Mouse (Mus musculus) olfactory bulb, adult 2 months (tissue): ENCODE results near the gene Ccdc155. TPM values are rescaled to one million over a fixed set of nuclear protein-coding genes. Genes with fewer than 3 reads are reported as not detected.
A peak's percentile ranks its signal among the peaks of the same experiment; 100 is the strongest.

ENCODE experiments used
- H3K27ac ChIP-seq: fragments of 200-500 bp; 2 replicates; pipeline ENCODE4 v1.5.1; 2012; ENCODE audit warnings: low read depth, low read length; ENCODE audit not compliant: insufficient read depth
- H3K4me1 ChIP-seq: fragments of 200-500 bp; 2 replicates; pipeline ENCODE4 v1.6.1; 2012; ENCODE audit warnings: low read length; ENCODE audit not compliant: control insufficient read depth, insufficient read depth
- H3K4me3 ChIP-seq: fragments of 200-500 bp; 2 replicates; pipeline ENCODE4 v1.5.1; 2012; ENCODE audit warnings: mild to moderate bottlenecking, low read depth, low read length, moderate library complexity; ENCODE audit not compliant: insufficient read depth
- CTCF ChIP-seq: fragments of 200-500 bp; IDR thresholded peaks from 2 replicates; pipeline ENCODE4 v1.5.1; 2012; ENCODE audit warnings: low read depth, mild to moderate bottlenecking, low read length, moderate library complexity; ENCODE audit not compliant: insufficient read depth
- POLR2A ChIP-seq: fragments of 200-500 bp; IDR thresholded peaks from 2 replicates; pipeline ENCODE4 v1.6.1; 2012; ENCODE audit warnings: mild to moderate bottlenecking, low read depth, low read length, moderate library complexity; ENCODE audit not compliant: insufficient read depth
- WGBS: fragments of 180-500 bp; shearing (Covaris S2); methylation state at CpG from one replicate; pipeline ENCODE4 v1.1.7; 2018; 5-methylcytosine and 5-hydroxymethylcytosine counted together
- polyA plus RNA-seq: library from polyadenylated mRNA; stranded (reverse); fragments of >200 nt; gene quantifications from 2 replicates; pipeline ENCODE4 v1.2.4, GENCODE M21; 2012; ENCODE audit warnings: low replicate concordance; ENCODE audit not compliant: missing spikeins, insufficient read depth, insufficient read length

The Ccdc155 gene
- polyA plus RNA-seq, 1 experiment = not detected

GRCm38 (mm10) chr7:45185921-45186320, 18.8 kb downstream of the Ccdc155 start:
- peaks cover 21% of the 10 kb centered on the region for H3K4me1 ChIP-seq
- WGBS = 67% methylated on average over 7 of the region's 7 CpGs
- TF ChIP-seq POLR2A (no peak), CTCF (no peak)
- H3K4me3 ChIP-seq = no peak overlapping the region
- no peak overlapping the region for H3K27ac ChIP-seq

- Histone ChIP-seq H3K4me3 (no peak overlapping the region), H3K27ac (no peak overlapping the region), H3K4me1 (peaks cover 16% of the 10 kb centered on the region)
- TF ChIP-seq POLR2A (no peak), CTCF (no peak)
- WGBS = 78% methylated on average over 7 of the region's 7 CpGs
These were observed 21.0 kb downstream of the Ccdc155 start for GRCm38 (mm10) chr7:45183672-45184071.

GRCm38 (mm10) chr7:45182606-45183005, 22.1 kb downstream of the Ccdc155 start:
- no peak overlapping the region for H3K27ac ChIP-seq

GRCm38 (mm10) chr7:45182199-45182601, 22.5 kb downstream of the Ccdc155 start:
- H3K4me1 ChIP-seq = peaks cover 16% of the 10 kb centered on the region
- H3K27ac ChIP-seq = no peak overlapping the region
- TF ChIP-seq CTCF = no peak
- WGBS = under 1% methylated on average over 34 of the region's 34 CpGs
- H3K4me3 ChIP-seq = peak overlapping the region; percentile 34

More at GRCm38 (mm10) chr7:45182606-45183005, 22.1 kb downstream of the Ccdc155 start:
- 14% methylated on average over 11 of the region's 11 CpGs for WGBS
- TF ChIP-seq POLR2A (no peak), CTCF (no peak)
- Histone ChIP-seq H3K4me3 (peak overlapping the region; percentile 28; the same call in 1 of the 2 replicates), H3K4me1 (peaks cover 16% of the 10 kb centered on the region)

- Histone ChIP-seq H3K27ac (no peak overlapping the region), H3K4me1 (peaks cover 16% of the 10 kb centered on the region), H3K4me3 (0 out of 2 replicates have a peak overlapping the region, but pooled peaks have one; percentile 4)
- TF ChIP-seq CTCF (no peak), POLR2A (no peak)
- WGBS = 3% methylated on average over 35 of the region's 35 CpGs
These were observed 23.2 kb downstream of the Ccdc155 start for GRCm38 (mm10) chr7:45181540-45181939.

- TF ChIP-seq POLR2A (no peak), CTCF (no peak)
- WGBS = 17% methylated on average over 20 of the region's 20 CpGs
- H3K4me3 ChIP-seq = 0 out of 2 replicates have a peak within 1 kb of the TSS, but pooled peaks have one; percentile 4
These were observed 23.7 kb downstream of the Ccdc155 start, which contains the start of gene Pth2 for GRCm38 (mm10) chr7:45180896-45181477. Gene Pth2, plus strand, starts transcription at chr7:45180995.

GRCm38 (mm10) chr7:45179469-45179868, 25.2 kb downstream of the Ccdc155 start, which contains the start of gene Gfy:
Gene Gfy, minus strand, starts transcription at chr7:45179569.
- TF ChIP-seq CTCF (no peak), POLR2A (no peak)
- H3K27ac ChIP-seq = no peak within 1 kb of the TSS
- peaks cover 22% of the 10 kb centered on the region for H3K4me1 ChIP-seq
- no peak within 1 kb of the TSS for H3K4me3 ChIP-seq
- WGBS = 29% methylated on average over 7 of the region's 7 CpGs

More at GRCm38 (mm10) chr7:45180896-45181477, 23.7 kb downstream of the Ccdc155 start, which contains the start of gene Pth2:
- H3K27ac ChIP-seq = no peak within 1 kb of the TSS
- H3K4me1 ChIP-seq = peaks cover 22% of the 10 kb centered on the region

- Histone ChIP-seq H3K27ac (no peak overlapping the region), H3K4me3 (no peak overlapping the region), H3K4me1 (peaks cover 22% of the 10 kb centered on the region)
- TF ChIP-seq POLR2A (no peak), CTCF (no peak)
- WGBS = 27% methylated on average over 7 of the region's 7 CpGs
These were observed 26.1 kb downstream of the Ccdc155 start for GRCm38 (mm10) chr7:45178550-45178949.

GRCm38 (mm10) chr7:45176356-45176755, 28.3 kb downstream of the Ccdc155 start:
- no peak for TF ChIP-seq POLR2A
- TF ChIP-seq CTCF = no peak
- 3% methylated on average over 31 of the region's 31 CpGs for WGBS
- H3K27ac ChIP-seq = no peak overlapping the region
- no peak overlapping the region for H3K4me3 ChIP-seq
- H3K4me1 ChIP-seq = peaks cover 8% of the 10 kb centered on the region

- WGBS = 2% methylated on average over 23 of the region's 23 CpGs
- TF ChIP-seq POLR2A (no peak), CTCF (no peak)
- Histone ChIP-seq H3K4me1 (peaks cover 6% of the 10 kb centered on the region), H3K27ac (no peak overlapping the region), H3K4me3 (no peak overlapping the region)
These were observed 28.8 kb downstream of the Ccdc155 start for GRCm38 (mm10) chr7:45175929-45176328.
